Mouse (Mus musculus) left cerebral cortex, postnatal 14 days (tissue): ENCODE data around the gene Flt1. TPM values are rescaled to one million over a fixed set of nuclear protein-coding genes. Genes with fewer than 3 reads are reported as not detected.

Experiments
- DNase-seq, 2 experiments: peaks; one replicate each; pipeline ENCODE4 v3.0.0; 2021 to 2022; ENCODE audit warnings: low spot score in 2 of 2, mixed read lengths in 1 of 2
- intact Hi-C: fragments of 180-260 bp; cut with DNase I; formaldehyde crosslinking; loops from one replicate; pipeline ENCODE4 v1.15.1; 2025
- total RNA-seq, 2 experiments: library from RNA; stranded (reverse); gene quantifications; 2 replicates each; pipeline ENCODE4 v1.2.3; 2021

Flt1 gene
- total RNA-seq, 2 experiments from 2014 or later, result 28.9 to 35.8 TPM

DNA sequence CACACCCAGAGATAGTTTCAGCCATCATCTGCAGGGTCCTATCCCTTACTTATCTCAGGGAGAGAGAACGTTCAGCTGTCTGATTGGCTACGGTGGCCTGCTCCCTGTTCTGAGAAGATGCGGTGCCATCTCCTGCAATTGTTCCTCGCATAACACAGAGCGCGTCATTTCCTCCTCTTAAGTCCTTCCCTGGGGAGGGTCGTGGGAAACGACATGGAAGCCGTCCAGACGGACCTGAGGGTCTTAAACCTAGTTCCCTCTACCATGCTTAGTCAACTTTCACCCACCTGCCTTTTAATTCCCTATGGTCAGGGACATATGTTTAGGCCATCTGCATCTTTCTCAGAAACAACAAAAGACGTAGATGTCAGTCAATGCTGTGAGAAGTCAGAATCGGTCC lies 46.5 kb downstream of the Flt1 start:
- intact Hi-C loops, result no loop called here
- no peak for DNase-seq

DNA sequence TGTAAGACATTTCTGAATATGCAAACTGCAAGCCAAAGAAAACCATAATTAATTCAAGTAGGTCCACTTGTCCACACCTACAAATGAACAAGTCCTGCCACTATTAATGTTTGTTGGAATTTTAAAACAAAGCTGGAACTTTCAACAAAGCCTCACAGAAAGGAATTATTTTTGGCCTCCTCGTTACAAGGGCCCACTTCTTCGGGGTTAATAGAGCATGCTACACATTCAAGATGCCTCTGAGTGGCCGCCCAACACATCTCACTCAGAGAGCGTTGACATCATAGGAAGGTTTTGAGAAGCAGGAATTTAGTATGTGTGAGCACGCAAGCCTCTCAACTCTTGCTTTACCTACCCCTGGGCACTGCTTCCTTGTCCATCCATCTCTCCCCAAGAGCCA lies 50.0 kb downstream of the Flt1 start:
- intact Hi-C loops, result no loop called here

GRCm38 (mm10) chr5:147671765-147672424 lies 53.9 kb downstream of the Flt1 start:
- intact Hi-C loops, result no loop called here
- DNase-seq, result peak; percentile 55 to 71

More for the DNA sequence above, 50.0 kb downstream of the Flt1 start:
- no peak for DNase-seq

DNA sequence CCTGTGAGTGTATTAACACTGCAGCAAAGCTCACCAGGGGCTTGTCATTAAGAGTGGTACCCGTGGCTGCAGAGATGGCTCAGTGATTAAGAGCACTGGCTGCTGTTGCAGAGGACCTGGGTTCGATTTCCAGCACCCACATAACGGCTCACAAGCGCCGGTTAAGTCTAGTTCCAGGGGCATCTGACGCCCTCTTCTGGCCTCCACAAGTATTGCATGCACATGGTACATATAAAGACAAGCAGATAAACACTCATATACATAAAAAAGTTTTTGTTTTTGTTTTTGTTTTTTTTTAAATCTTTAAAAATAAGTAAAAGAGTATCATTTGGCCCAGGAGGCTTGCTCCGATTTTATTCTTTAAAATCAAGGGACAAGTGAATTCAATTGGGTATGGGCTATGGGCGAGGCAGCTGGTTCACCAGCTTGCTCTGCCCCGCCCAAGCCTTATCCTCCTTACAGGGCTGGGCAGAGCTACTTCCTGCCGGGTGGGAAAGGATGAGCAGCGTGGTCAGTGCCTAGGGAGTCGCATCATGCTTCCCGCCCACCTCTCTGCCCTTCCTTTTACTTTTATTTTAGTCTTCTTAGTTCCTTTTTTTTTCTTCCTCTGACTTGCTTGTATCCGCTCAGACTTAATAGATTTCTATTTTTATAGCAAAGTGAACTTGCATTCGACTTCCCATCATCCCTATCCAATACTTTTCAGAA lies 57.0 kb downstream of the Flt1 start:
- intact Hi-C loops, result no loop called here
- no peak for DNase-seq

DNA sequence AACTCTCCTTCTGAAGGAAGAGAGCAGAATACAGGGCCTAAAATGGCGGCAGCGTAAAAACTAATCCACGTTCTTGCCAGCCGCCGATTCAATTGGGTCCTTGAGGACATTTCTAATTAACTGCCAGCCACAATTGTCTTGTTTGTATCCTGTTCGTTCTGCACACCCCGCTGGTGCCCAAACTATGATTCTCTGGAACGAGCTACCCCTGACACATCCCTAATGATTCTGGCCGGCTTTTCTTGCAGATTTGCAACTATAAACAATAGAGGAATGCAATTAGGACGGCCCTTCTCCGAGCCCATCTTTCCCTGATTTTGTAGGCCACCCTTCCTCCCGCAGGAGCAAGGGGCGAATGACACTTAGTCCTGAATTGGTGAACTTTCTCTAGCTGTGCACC lies 59.9 kb downstream of the Flt1 start:
- intact Hi-C loops, result no loop called here
- DNase-seq, result no peak

DNA sequence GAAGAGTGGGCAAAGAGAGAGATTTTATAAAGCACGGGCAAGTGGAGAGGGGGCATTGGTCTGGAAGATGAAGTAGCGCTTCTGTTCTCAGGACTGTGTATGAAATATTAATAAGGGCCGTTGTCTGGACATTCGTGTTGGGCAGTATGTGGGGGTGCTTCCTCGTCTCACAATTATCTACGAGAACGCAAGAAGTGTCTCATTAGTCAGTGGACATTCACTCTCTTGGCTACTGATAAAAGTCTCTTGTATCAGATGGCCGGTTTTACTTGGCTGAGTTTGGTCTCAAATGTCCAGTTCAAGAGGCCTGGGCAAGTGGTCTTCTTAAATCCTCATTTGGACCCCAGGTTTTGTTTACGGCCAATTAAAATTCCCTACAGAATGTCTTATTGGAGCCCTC lies 60.4 kb downstream of the Flt1 start:
- DNase-seq, result no peak

DNA sequence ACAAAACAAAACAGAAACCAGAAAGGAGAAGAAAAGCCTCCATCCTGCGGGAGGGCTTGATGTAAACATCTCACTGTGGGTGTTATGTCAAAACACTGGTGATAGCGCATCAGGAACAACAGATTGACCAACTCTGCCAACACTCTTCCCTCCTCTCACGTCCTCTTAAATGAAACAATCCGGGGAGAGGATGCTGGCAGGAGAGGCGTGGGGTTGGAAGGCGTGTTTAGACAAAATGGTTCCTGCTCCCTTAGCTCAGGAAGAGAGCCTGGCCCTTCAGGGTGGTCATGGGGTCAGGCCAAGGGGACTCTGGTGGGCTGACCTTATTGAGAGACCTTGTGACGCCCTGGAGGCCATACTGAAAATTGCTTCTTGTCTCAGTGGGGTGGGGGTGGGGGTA lies 65.9 kb downstream of the Flt1 start:
- intact Hi-C loops, result loop anchor here (5.0 kb wide), 1 partner anchor 78 kb away; no protein-coding TSS in a partner anchor
- no peak for DNase-seq

More for the DNA sequence above, 60.4 kb downstream of the Flt1 start:
- intact Hi-C loops, result no loop called here

DNA sequence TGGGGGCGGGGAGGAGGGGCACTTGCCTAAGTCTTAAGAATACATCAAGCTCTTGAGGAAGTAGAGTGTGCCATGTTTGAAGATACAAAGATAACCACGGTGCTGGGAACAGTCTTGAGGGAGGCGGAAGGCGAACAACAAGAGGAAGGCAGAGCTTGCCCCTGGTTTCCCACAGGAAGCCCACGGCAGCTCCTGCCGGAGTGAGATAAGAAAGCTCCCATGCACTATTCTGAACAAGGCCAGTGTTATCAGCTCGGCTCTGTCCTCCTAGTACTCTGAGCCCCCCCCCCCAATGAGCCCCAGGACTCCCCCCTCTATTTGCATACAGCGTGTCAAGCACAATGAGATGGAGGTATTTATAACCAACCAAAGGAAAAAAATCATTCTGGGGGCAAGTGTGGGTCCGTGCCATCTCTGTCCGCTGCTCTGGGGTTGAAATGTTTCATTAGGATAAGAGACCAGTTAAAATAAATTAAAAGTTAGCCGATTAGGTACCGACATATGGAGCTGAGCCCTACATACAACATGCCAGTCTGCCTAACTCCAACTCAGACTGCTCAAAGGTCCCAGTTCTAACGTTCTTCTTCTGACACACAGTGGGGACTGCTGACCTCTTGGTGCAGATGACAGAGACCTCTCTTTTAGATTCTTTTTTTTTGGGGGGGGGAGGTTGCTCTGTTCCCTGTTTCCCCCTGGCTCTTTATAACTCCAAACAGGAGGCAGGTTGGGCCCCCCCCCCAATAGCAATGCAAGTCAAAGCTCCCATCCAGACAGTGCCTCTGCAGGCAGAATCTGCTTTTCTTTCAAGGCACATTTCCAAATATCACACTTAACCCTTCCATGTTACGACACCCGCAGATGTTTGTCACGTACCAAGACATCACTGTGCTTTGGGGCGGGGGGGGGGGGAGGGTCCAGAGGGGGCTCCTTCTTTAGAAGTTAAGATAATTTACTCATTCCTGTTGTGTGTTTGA lies 67.6 kb downstream of the Flt1 start:
- intact Hi-C loops, result loop anchor here (5.0 kb wide), 1 partner anchor 76 kb away; no protein-coding TSS in a partner anchor
- no peak for DNase-seq

GRCm38 (mm10) chr5:147655761-147656160 lies 70.0 kb downstream of the Flt1 start:
- DNase-seq, result no peak
- intact Hi-C loops, result loop anchor here (5.0 kb wide), 1 partner anchor 73 kb away; no protein-coding TSS in a partner anchor

DNA sequence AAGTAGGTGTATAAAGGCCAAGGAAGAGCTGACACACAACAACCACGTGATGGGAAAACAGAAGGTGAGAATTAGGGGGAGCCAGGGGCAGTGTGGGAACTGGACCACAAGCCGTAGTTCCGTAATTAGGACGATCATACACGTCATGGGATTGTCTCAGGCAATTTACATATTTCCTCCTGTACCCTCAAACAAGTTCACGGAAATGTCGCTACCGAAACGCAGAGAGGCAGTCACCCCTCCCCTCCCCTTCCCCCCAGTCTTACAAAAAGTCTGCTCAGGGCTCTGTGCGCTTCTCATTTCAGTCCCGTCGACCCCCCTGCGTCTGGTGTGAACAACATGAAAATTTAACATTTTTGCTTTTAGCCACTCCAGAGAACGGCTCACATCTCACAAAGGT lies 74.6 kb downstream of the Flt1 start:
- no peak for DNase-seq
- intact Hi-C loops, result no loop called here

- intact Hi-C loops, result no loop called here
- DNase-seq, result no peak
These were observed 79.4 kb downstream of the Flt1 start for GRCm38 (mm10) chr5:147646351-147646929.

DNA sequence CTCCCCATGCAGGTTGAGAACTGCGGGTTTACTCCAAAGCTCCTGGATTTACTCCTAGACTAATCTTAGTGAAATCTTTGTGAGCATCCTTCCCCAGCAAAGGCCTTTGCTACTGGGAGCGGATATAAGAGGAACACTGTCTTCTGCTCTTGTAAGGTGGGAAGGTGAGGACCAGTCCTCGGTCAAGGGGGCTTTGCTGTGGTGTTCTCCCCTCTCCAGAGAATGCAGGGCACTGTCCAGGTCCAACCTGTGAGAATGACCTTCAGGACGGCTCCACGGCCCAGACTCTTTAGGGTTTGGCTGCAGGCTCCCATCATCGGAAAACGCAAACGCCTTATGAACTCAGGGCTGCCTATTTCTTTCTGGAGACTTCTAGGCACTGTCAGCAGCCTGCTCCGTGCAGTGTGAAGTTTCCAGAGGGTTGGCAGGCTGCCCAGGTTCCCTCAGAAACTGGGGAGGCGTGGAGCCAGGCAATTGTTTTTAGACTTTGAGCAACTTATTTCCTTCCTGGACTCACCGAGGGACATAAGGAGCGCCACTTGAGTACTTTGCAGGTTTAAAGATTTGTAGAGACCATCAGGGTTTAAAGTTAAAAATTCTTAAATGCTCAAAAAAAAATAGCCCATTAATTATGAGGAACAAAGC lies 80.7 kb downstream of the Flt1 start:
- DNase-seq, result peak; percentile 80 to 85
- intact Hi-C loops, result no loop called here

DNA sequence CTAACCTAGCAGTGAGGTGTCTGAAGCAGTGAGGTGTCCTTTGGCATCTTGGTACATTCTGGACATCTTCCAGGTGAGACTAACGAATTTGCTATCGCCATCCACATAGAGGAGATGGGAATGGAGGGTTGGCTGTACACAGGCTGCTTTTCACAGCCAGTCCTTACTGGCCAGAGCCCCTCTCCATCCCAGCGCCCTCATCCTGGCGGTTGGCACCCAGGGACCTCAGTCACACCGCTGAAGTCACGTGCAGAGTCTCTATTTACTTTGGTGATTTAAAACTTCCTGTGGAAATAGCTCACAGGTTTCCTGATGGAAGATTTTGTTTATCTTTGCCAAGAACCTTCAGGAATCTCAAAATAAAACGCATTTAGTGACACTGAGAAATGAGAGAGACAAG lies 84.4 kb downstream of the Flt1 start:
- intact Hi-C loops, result no loop called here
- no peak for DNase-seq

- DNase-seq, result no peak
- intact Hi-C loops, result no loop called here
These were observed 85.9 kb downstream of the Flt1 start for GRCm38 (mm10) chr5:147639940-147640339.

DNA sequence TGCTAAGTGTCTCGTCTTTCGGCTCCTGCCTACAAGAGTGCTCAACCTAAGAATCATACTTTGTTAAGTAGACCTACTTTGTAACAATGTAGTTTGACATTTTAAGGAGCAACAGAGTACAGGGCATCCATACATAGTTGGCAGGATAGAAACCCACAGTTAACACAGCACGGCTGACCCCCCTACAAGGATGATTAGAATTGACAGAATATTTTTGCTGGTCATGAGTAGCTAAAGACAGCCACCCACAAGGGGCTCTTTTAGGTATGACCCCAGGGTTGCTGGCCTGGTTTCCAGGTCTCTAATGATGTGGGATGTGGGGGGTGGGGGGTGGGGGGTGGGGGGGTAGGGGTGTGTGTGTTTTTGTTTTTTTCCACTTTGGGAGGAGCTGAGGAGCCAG lies 89.1 kb downstream of the Flt1 start:
- intact Hi-C loops, result no loop called here
- no peak for DNase-seq

- intact Hi-C loops, result no loop called here
- no peak for DNase-seq
These were observed 89.9 kb downstream of the Flt1 start for GRCm38 (mm10) chr5:147635883-147636282.

DNA sequence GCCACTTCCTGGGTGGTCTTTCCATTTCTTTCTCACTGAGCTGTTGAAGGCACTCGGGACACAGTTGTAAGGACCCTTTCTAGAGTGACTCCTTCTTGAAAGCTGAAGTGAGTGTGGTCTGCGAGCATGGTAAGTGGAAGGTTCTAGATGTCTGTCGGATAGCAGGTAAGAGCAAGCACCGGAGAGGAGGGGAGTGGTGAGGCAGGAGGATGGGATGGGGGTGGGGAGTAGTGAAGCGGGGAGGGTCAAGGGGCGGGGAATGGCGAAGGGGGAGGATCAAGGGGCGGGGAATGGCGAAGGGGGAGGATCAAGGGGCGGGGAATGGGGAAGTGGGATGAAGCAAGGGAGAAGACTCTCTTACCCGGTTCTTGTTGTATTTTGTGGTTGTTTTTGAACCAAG lies 91.8 kb downstream of the Flt1 start:
- DNase-seq, result no peak
- intact Hi-C loops, result no loop called here

DNA sequence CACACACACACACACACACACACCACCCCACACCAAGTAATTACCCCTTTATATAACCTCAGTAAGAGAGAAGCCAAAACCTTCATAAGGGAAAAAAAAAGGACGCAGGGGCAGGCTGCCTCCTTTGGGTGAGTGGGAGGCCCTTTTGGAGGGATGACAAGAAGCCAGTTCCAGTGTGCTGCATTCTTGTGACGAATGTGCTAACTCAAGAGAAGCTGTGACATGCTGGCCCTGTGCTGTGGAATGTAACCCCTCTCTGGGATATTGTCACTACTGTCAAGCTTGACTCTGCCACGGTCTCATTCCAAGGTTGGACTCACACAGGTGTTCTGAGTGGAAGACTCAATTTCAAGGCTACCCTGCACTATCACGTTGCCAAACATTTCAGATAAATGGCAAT lies 93.1 kb downstream of the Flt1 start:
- DNase-seq, result peak in 1 of 2 experiments; percentile 42
- intact Hi-C loops, result no loop called here
